Mouse (Mus musculus) erythroblast, embryonic 14.5 days (primary cell): ENCODE measurements around the gene Fate1.

Experiments
- GATA1 ChIP-seq: IDR thresholded peaks from 2 replicates; pipeline ENCODE4 v1.6.1; 2012; ENCODE audit warnings: low read length, inconsistent platforms, mixed read lengths
- TAL1 ChIP-seq: IDR thresholded peaks from 3 replicates; pipeline ENCODE4 v1.6.1; 2012; ENCODE audit warnings: low read length, inconsistent platforms, mixed read lengths

GRCm38 (mm10) chrX:71980443-71980842 is 7.7 kb downstream of the Fate1 start:
- TF ChIP-seq TAL1: no peak
- no peak for TF ChIP-seq GATA1
